Mouse (Mus musculus): ENCODE data around the gene Btn2a2.
A peak's percentile ranks its signal among the peaks of the same experiment; 100 is the strongest.

The Btn2a2 gene

DNA sequence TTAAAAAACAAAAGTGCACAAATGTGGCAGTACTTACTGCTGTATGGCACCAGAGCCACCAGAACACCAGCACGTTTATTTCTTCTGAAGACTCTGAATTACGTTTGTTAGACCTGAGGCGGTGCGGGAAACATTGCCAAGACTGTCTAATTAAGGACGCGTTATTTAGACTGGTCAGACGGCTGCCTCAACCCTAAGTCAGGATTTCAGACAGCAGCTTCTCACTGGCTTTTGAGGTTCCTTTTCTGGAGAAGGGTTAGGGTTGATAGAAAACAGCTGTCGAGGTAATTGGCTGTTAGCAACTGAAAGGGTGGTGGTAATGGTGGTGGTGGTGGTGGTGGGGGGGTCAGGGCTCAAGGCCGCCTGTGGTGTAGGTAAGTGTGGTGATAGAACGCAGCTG, 10.0 kb upstream of the Btn2a2 start:
- DNase-seq (ENCODE audit: extremely low spot score, low spot score) = peak; percentile 40

DNA sequence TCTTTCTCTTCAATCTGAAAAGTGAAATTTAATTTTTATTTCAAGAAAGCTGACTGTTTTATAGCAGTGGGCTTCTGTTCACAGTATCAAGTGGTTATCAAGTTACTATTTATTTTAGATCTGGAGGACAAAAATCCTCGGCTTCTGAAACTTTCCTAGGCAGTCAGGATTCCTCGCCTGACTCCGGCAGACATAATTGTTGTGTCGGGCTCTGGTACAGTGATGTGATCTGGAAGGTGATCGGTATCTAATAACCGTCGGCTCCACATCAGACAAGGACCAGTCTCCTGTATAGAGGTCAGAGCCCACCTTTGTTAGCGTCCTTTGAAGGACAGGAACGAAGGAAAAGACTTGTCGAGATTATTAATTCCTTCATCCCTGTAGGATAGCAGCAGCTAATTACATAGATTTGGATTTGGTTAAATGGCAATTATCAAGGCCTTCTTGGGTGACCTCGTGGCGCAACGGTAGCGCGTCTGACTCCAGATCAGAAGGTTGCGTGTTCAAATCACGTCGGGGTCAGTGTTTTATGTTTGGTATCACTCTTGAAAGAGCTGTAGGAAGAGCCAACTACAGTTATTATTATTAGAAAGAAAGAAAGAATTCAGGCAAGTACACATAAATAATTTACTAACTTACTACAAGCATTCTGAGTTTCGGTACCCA, 9.1 kb upstream of the Btn2a2 start:
- DNase-seq (ENCODE audit: extremely low spot score, low spot score) = peak; percentile 70

- no peak for DNase-seq (ENCODE audit: extremely low spot score, low spot score)
These were observed 6.9 kb upstream of the Btn2a2 start for GRCm38 (mm10) chr13:23495526-23495925.

DNA sequence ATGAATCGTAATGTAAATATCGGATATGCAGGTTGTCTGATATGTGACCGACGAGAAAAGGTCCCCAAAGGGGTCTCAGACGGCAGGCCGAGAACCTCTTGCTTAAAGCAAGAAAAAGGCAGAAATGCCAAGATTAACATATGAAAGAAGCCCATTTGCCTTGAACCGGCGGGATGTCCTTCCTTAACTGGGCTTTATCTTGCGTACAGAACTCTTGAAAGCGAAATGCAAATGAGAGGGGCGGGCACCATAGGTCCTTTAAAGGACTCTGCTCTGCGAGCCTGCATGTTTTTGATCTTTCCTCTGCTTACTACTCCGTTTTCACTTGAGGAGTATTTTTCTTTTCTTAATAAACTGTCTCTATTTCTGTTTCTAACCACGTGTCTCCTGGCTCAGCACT, 3.3 kb upstream of the Btn2a2 start:
- DNase-seq (ENCODE audit: extremely low spot score, low spot score) = no peak

DNA sequence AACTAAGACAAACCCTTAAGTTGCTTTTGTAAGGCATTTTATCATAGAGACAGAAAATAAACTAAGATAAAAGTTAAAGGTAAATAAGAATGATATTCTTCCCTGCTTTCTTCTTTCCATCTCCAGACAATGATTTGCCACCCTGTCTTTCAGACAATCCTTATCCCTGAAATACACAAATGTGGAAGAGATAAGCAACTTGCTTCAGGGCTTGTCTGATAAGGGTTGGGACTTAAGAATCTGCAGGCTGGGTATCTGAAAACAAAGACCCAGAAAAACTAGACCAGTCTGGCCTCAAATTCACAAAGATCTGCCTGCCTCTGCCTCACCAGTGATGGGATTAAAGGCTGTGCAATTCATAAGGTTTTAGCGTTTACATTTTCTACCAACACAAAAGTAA, 2.6 kb upstream of the Btn2a2 start:
- no peak for DNase-seq (ENCODE audit: extremely low spot score, low spot score)

DNA sequence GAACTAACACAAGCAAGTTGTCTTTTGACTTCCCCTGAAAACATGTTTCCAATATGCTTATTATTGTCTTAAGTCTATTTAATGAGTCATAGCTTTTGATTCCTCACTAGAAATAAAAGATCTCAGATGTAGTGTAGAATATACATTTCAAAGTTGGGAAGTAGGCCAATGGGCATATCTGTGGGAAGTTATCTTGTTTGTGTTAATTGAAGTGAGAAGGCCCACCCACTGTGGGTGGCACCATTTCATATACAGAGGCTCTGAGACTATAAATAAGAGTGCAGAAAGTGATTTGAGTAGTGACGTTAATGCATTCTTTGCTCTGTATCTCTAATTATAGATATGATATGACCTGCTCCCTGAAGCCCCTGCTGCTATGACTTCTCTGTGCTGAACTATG, 2.2 kb upstream of the Btn2a2 start:
- DNase-seq (ENCODE audit: extremely low spot score, low spot score) = no peak

DNA sequence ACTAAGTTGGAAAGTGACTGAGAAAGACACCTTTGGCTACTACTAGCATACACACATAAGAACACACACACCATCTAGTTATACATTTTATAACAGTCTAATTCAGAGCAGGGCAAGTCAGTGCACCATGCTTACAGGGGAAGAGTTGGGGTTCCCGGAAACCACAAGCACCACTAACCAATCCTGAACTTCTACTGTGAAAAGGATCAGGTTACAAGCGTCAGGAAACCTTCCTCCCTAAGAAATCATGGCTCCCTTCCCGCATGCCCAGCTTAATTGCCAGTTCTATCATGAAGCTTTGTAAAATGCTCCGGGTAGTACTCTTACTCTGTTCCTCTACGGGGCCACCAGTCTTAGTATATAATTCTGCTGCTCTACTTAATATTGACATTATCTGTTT, 3.4 kb downstream of the Btn2a2 start:
- DNase-seq (ENCODE audit: extremely low spot score, low spot score) = no peak

DNA sequence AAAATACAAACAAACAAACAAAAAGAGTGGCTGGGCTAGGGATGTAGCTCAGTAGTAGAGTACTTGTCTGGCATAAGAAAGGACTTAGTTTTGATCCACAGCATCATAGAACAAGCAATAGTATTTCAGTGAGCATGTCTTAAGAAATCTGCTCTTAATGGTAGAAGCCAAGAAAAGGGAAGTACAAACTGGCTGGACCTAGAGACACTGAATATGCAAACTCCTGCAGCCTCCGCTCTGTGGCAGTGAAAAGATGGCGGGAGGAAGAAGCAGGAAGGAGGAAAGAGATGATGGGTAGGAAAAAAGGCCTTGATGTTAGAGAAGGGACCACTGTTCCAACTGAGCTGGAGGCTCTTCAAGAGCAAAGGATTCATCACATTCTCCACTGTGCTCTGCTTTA, 5.5 kb downstream of the Btn2a2 start:
- DNase-seq (ENCODE audit: extremely low spot score, low spot score) = no peak

DNA sequence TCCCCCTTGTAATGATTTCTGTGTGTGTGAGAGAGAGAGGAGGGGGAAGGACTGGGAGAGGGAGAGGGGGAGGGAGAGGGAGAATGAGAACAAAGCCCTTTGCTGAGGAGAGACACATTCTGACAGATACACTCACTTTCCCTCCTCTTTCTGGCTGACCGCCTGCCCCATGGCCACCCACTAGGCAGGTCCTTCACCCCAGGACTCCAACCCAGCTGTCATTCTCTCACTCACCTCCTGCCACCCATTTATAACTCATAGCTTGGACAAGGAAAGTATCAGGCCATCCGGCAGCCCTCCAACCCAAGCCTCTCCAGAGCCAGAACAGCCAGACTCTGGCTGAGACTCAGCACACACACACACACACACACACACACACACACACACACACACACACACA, 13.0 kb downstream of the Btn2a2 start:
- peak; percentile 30 for DNase-seq (ENCODE audit: extremely low spot score, low spot score)

DNA sequence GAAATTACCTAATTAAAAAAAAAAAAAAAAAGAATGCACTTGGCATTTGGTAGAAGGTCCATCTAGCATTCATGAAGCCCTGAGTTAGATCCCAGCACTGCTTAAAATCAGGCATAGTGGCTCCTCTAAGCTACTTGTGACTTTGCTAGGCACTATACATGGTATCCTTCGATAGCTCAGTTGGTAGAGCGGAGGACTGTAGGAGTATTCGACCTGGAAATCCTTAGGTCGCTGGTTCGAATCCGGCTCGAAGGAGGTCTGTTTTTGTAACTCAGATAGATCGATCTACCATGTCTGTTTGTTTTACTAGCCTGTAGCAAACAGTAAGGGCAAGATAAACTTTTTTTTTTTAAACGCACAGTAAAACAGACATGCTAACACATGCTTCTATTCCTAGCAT, 21.7 kb downstream of the Btn2a2 start:
- DNase-seq (ENCODE audit: extremely low spot score, low spot score) = peak; percentile 87

GRCm38 (mm10) chr13:23466306-23466705, 22.4 kb downstream of the Btn2a2 start:
- DNase-seq (ENCODE audit: extremely low spot score, low spot score) = no peak

DNA sequence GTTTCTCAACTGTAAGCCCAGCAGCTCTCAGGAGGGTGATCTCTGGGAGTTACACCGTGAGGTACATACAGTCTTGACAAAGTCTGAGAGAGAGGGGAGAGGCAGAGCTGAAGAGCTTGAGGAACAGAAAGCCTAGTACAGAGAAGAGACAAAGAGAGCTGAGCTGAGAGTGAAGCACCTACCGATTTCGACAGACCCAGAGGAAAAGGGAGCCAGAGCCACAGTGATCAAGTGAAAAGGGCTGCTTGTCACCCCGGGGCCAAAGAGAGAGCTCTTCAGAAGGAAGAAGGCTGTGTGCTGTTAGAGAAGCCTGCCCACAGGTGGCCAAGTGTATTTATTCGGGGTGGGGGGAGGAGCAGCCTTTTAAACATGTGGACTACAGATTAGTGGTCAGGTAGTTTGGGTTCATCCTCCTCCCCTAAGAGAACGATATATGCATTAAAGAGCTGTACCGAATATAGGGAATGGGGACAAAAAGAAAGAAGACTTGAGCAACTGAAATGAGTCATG, 23.0 kb downstream of the Btn2a2 start, which contains the start of gene Btn1a1:
Gene Btn1a1, minus strand, starts transcription at position 302 of the 510 bp plus-strand sequence.
- peak; percentile 43 for DNase-seq (ENCODE audit: extremely low spot score, low spot score)

GRCm38 (mm10) chr13:23464841-23465366, 23.8 kb downstream of the Btn2a2 start:
- DNase-seq (ENCODE audit: extremely low spot score, low spot score) = peak; percentile 39

DNA sequence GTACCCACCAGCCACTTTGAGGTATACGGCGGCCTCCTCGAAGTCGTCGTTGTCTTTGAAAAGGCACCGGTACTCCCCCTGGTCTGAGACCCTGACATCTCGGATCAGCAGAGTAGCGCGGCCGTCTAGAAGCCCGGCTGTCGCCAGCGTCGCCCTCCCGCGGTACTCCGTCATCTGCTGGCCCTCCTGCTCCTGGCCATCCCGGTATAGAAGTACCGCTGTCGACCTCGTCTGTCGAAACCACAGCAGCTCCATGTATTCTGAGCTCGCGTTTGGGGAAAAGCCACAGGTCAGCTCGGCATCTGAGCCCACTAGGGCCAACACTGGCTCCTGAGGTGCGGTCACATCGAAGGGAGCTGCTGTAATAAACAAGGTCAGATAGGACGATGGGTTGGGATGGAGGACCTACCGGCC, 24.4 kb downstream of the Btn2a2 start:
- peak; percentile 69 for DNase-seq (ENCODE audit: extremely low spot score, low spot score)

DNA sequence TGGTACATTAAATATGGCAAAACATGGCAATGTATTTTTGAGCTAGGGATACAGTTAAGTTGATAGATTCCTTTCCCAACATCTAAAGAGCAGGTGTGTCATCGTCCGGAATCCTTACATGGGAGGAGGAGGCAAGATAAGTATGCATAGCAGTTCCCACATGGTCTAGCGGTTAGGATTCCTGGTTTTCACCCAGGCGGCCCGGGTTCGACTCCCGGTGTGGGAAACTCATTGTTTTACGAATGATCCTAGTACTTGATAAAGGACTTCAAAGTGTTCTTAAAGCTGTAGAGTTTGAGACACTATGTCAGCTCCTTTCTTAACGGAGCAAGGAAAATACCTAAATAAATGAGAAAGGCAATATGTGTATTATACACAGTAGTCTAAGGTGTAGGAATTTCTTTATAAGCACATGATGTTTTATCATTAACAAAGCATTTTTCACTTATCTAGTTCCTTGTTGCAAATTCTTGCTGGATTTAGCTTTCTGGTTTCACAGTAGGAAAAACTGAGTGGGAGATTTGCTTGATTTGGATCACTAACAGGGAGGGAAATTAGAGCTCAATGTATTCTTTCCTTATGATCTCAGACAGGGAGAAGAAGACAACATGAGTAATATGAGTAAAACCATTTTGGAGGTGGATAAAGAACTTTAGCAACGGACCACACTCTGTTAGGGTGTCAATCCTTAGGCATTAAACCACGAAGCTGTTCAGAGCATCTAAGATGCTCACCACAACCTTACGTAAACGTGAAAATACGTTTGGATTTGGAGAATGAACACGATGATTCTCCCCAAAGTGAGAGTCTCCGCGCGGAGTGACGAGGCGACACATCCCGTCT, 25.1 kb downstream of the Btn2a2 start:
- DNase-seq (ENCODE audit: extremely low spot score, low spot score) = peak; percentile 89

DNA sequence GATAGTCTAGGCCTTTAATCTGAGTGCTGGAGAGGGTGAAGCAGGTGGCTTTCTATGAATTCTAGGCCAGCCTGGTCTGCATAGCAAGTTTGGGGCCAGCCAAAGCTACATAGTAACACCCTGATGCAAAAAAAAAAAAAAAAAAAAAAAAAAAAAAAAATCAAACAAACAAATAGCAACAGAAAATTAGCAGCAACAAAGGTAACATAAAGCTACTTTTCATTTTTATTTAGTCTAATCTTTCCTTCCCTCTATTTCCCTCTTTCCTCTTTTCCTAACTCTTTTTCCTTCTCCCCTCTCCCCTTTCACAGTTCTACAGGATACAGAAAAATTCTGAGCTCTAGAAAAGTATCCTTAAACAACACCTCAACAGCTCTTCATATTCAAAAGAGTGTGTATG, 26.0 kb downstream of the Btn2a2 start:
- no peak for DNase-seq (ENCODE audit: extremely low spot score, low spot score)

DNA sequence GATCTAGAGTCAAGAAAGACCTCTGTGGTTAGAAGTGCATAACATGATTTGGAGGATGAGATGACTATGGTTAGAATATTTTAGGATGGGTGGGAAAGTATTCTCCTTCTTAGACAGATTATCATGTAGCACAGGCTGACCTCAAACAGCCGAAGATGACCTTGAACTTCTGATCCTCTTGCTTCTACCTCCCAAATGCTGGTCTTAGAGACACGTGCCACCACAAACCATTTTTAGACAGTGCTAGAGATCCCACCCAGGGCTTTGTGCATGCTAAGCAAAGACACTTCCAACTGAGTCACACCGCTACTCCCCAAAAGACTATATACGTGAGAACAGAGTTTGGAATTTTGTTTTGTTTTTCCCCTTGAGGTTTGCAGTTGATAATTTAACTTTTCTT, 26.6 kb downstream of the Btn2a2 start:
- DNase-seq (ENCODE audit: extremely low spot score, low spot score) = no peak

- no peak for DNase-seq (ENCODE audit: extremely low spot score, low spot score)
These were observed 29.3 kb downstream of the Btn2a2 start for GRCm38 (mm10) chr13:23459264-23459846.

GRCm38 (mm10) chr13:23453926-23454325, 34.7 kb downstream of the Btn2a2 start:
- no peak for DNase-seq (ENCODE audit: extremely low spot score, low spot score)

- DNase-seq (ENCODE audit: extremely low spot score, low spot score) = peak; percentile 84
These were observed 35.2 kb downstream of the Btn2a2 start for GRCm38 (mm10) chr13:23453362-23453862.

DNA sequence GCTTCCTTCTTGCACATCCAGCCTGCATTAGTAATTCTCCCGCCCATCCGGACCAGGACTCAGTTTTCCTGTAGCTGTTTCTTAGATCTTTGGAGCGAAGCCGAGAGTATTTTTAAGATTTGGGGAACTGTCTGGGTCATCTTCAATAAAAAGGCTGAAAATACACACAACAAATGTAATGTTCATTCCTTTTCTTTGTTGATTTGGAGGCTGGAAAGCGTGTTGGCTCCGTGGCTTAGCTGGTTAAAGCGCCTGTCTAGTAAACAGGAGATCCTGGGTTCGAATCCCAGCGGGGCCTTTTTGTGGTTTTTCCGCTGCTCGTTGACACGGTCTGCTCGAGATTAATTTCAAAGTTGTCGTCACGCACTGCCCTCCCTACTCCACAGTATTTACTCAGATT, 38.3 kb downstream of the Btn2a2 start:
- DNase-seq (ENCODE audit: extremely low spot score, low spot score) = peak; percentile 87

All from neural tube, embryonic 10.5 days (tissue).